In the genomic region with DNA sequence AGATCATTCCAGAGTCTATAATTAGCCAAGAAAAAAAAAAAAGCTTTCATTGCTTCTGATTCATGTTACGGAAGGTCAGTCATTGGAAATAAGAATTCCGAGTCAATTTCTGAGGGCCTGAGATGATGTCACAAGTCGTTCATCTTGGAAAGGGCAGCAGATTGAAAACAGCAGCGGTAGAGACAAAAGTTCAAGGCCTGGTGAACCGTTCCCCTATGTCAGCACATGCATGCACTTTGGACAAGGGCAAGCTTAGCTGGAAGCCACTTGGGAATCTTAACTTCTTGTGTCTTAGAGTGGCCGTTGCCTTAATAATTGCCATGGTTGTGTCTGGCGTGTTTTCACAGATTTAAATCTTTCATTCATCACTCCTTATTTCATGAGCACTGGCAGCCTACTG, we compare ENCODE assay signal across 18 mouse cellular contexts.
DNase-seq lines count a peak whose midpoint lies in the region; ATAC-seq lines count a peak whose summit lies in the region.
"Had no signal": no experiment of that assay in that cellular context is flagged by ENCODE, and none has a peak within 500 bp of the region (broad histone marks: within the 10 kb centered on the region; RNA-seq: fewer than 3 reads in every experiment).

No protein-coding gene starts in this region.

- peak; percentile 66 for DNase-seq in adrenal gland, adult 8-10 months
- DNase-seq in adrenal gland, postnatal 25 days, result no peak
- DNase-seq in kidney, postnatal 36 days, result peak; percentile 22 to 50
- peak; percentile 55 for DNase-seq in adrenal gland, postnatal 10 days
- no peak for DNase-seq in heart, postnatal 25 days (ENCODE audit: low spot score)
- DNase-seq: cerebellum, adult 11 months; cerebellum, adult 9-10 months; cerebellum, postnatal 25 days; gastrocnemius, postnatal 10 days; heart, adult 18-20 months; heart, postnatal 10 days had no signal

- intact Hi-C loops in heart, postnatal 25 days (cut with DNase I), result loop anchor here (5.0 kb wide), 1 partner anchor 68 kb away; a partner anchor contains a TSS

- no peak overlapping the region for H3K4me2 ChIP-seq in kidney, embryonic 15.5 days
- H3K4me2 ChIP-seq: embryonic facial prominence, embryonic 12.5 days; forebrain, embryonic 15.5 days; hindbrain, embryonic 13.5 days had no signal

- H3K27me3 ChIP-seq in kidney, embryonic 15.5 days, result no peaks in the 10 kb centered on the region
- H3K27me3 ChIP-seq: CH12.LX; embryonic facial prominence, embryonic 12.5 days; forebrain, embryonic 15.5 days; hindbrain, embryonic 13.5 days had no signal

- 45% methylated on average over 7 of the region's 7 CpGs for WGBS in kidney, embryonic 15.5 days

- H3K4me1 ChIP-seq in kidney, embryonic 15.5 days, result no peaks in the 10 kb centered on the region
- H3K4me1 ChIP-seq: embryonic facial prominence, embryonic 12.5 days; forebrain, embryonic 15.5 days; heart, embryonic 10.5 days had no signal

- H3K27ac ChIP-seq in kidney, embryonic 15.5 days, result no peak overlapping the region
- H3K27ac ChIP-seq: embryonic facial prominence, embryonic 12.5 days; forebrain, embryonic 15.5 days; heart, embryonic 10.5 days; hindbrain, embryonic 13.5 days; hindbrain, postnatal 0 days had no signal

- H3K9ac ChIP-seq in kidney, embryonic 15.5 days, result no peak overlapping the region
- H3K9ac ChIP-seq: embryonic facial prominence, embryonic 12.5 days; forebrain, embryonic 15.5 days; hindbrain, embryonic 13.5 days had no signal

- no peaks in the 10 kb centered on the region for H3K9me3 ChIP-seq in kidney, embryonic 15.5 days (replicated peaks)
- H3K9me3 ChIP-seq: embryonic facial prominence, embryonic 12.5 days; forebrain, embryonic 15.5 days; heart, embryonic 10.5 days; hindbrain, embryonic 13.5 days had no signal

- no peak overlapping the region for H3K4me3 ChIP-seq in kidney, embryonic 15.5 days (replicated peaks)
- H3K4me3 ChIP-seq: embryonic facial prominence, embryonic 12.5 days; forebrain, embryonic 15.5 days; heart, embryonic 10.5 days; hindbrain, embryonic 13.5 days had no signal

- no peaks in the 10 kb centered on the region for H3K36me3 ChIP-seq in kidney, embryonic 15.5 days
- H3K36me3 ChIP-seq: embryonic facial prominence, embryonic 12.5 days; forebrain, embryonic 15.5 days; heart, embryonic 10.5 days; hindbrain, embryonic 13.5 days had no signal

- ATAC-seq in kidney, embryonic 15.5 days (replicated peaks; ENCODE audit: low FRiP score), result no peak
- ATAC-seq: forebrain, embryonic 15.5 days; hindbrain, postnatal 0 days had no signal

Comparison
In these comparisons a context has a peak if more than half of its experiments do, and no peak if none do; other contexts are left out.
1. DNase-seq: peak in adrenal gland, adult 8-10 months (single experiment), kidney, postnatal 36 days (2 of 2) and adrenal gland, postnatal 10 days (single experiment); none in adrenal gland, postnatal 25 days (single experiment) and heart, postnatal 25 days (single experiment).